Mouse (Mus musculus) embryonic stem cell, embryonic (primary cell): ENCODE measurements around the gene Abraxas1.

ENCODE experiments used
- CTCF ChIA-PET, 4 experiments: fragments of 300-600 bp in 2 of 4; fragments of 350-600 bp in 2 of 4; sonication (Branson Sonifier 250); formaldehyde crosslinking; loops; one replicate each; lab custom pipeline; 2022; ENCODE audit warnings: inconsistent platforms in 2 of 4; lab: Charles Lee
- POLR2A ChIA-PET, 4 experiments: fragments of 300-600 bp in 2 of 4; fragments of 350-600 bp in 2 of 4; sonication (Branson Sonifier 250); formaldehyde crosslinking; loops; one replicate each; lab custom pipeline; 2022; ENCODE audit warnings: antibody characterized with exemption in 4 of 4, inconsistent platforms in 1 of 4; lab: Charles Lee

The Abraxas1 gene

GRCm38 (mm10) chr5:100820483-100821184 lies at the start of gene Abraxas1:
TSS of gene Abraxas1 (minus strand) at chr5:100820965.
- ChIA-PET CTCF (interaction anchor here in 2 of 4 experiments (0.5 to 1.6 kb wide), 5 partner anchors 91 to 495 kb away, joined by 3 to 5 read pairs (median 4); no protein-coding TSS in a partner anchor), POLR2A (interaction anchor here in 3 of 4 experiments (0.6 to 3.0 kb wide), 11 partner anchors 10 to 145 kb away, joined by 3 to 10 read pairs (median 3); partner anchors contain the start of genes Helq (in 2 of the 3), Gpat3 (in 1 of the 3) and Mrps18c (in 1 of the 3))

GRCm38 (mm10) chr5:100869197-100869895 lies 48.6 kb upstream of the Abraxas1 start:
- ChIA-PET CTCF (interaction anchor here in 1 of 4 experiments (0.6 to 1.8 kb wide), 5 partner anchors 13 to 800 kb away, joined by 3 to 7 read pairs (median 3); no protein-coding TSS in a partner anchor), POLR2A (interaction anchor here in 1 of 4 experiments (0.8 to 1.2 kb wide), 2 partner anchors 16 to 440 kb away, joined by 3 read pairs; no protein-coding TSS in a partner anchor)

- ChIA-PET CTCF (no interaction called here), POLR2A (interaction anchor here in 2 of 4 experiments (0.6 to 1.6 kb wide), 3 partner anchors 20 to 447 kb away, joined by 3 read pairs; no protein-coding TSS in a partner anchor)
These were observed 45.4 kb upstream of the Abraxas1 start for GRCm38 (mm10) chr5:100866183-100866582.

GRCm38 (mm10) chr5:100864438-100864837 lies 43.7 kb upstream of the Abraxas1 start:
- ChIA-PET CTCF (interaction anchor here in 1 of 4 experiments (0.9 kb wide), 1 partner anchor 39 kb away, joined by 3 read pairs; no protein-coding TSS in a partner anchor), POLR2A (interaction anchor here in 1 of 4 experiments (1.5 kb wide), 1 partner anchor 19 kb away, joined by 3 read pairs; the partner anchor contains the start of gene Gpat3)

- POLR2A ChIA-PET: interaction anchor here in 2 of 4 experiments (0.7 to 1.2 kb wide), 3 partner anchors 17 to 24 kb away, joined by 3 to 6 read pairs (median 3); partner anchors contain the start of gene Gpat3 (in 1 of the 2)
- CTCF ChIA-PET: interaction anchor here in 1 of 4 experiments (1.3 kb wide), 1 partner anchor 49 kb away, joined by 4 read pairs; no protein-coding TSS in a partner anchor
These were observed 42.3 kb upstream of the Abraxas1 start for GRCm38 (mm10) chr5:100863091-100863490.

- ChIA-PET CTCF (interaction anchor here in 1 of 4 experiments (1.1 kb wide), 1 partner anchor 10 kb away, joined by 3 read pairs; no protein-coding TSS in a partner anchor), POLR2A (interaction anchor here in 2 of 4 experiments (1.0 to 3.1 kb wide), 4 partner anchors 12 to 50 kb away, joined by 3 to 12 read pairs (median 4); partner anchors contain the start of gene Gpat3 (in 2 of the 2))
These were observed 41.0 kb upstream of the Abraxas1 start for GRCm38 (mm10) chr5:100861811-100862210.

- ChIA-PET POLR2A (interaction anchor here in 2 of 4 experiments (1.1 to 3.1 kb wide), 4 partner anchors 13 to 36 kb away, joined by 4 to 12 read pairs (median 6); partner anchors contain the start of gene Gpat3 (in 2 of the 2)), CTCF (interaction anchor here in 2 of 4 experiments (1.1 kb wide), 3 partner anchors 11 to 54 kb away, joined by 3 read pairs; no protein-coding TSS in a partner anchor)
These were observed 40.4 kb upstream of the Abraxas1 start for GRCm38 (mm10) chr5:100861140-100861539.

GRCm38 (mm10) chr5:100860417-100861053 lies 39.8 kb upstream of the Abraxas1 start:
- ChIA-PET CTCF (interaction anchor here in 1 of 4 experiments (1.1 kb wide), 2 partner anchors 32 to 54 kb away, joined by 3 read pairs; no protein-coding TSS in a partner anchor), POLR2A (interaction anchor here in 3 of 4 experiments (0.9 to 3.1 kb wide), 6 partner anchors 12 to 35 kb away, joined by 3 to 12 read pairs (median 4); partner anchors contain the start of gene Gpat3 (in 3 of the 3))

GRCm38 (mm10) chr5:100856552-100856951 lies 35.8 kb upstream of the Abraxas1 start:
- ChIA-PET CTCF (interaction anchor here in 3 of 4 experiments (0.5 to 1.4 kb wide), 3 partner anchors 13 to 1217 kb away, joined by 3 to 8 read pairs (median 4); no protein-coding TSS in a partner anchor), POLR2A (interaction anchor here in 1 of 4 experiments (1.4 to 2.0 kb wide), 2 partner anchors 9 to 11 kb away, joined by 4 to 6 read pairs; partner anchors contain the start of gene Gpat3)

- CTCF ChIA-PET: interaction anchor here in 1 of 4 experiments (1.5 kb wide), 1 partner anchor 58 kb away, joined by 6 read pairs; no protein-coding TSS in a partner anchor
- POLR2A ChIA-PET: no interaction called here
These were observed 33.2 kb upstream of the Abraxas1 start for GRCm38 (mm10) chr5:100853963-100854362.

GRCm38 (mm10) chr5:100847143-100847542 lies 26.4 kb upstream of the Abraxas1 start:
- ChIA-PET POLR2A (interaction anchor here in 2 of 4 experiments (0.7 to 3.8 kb wide), 9 partner anchors 9 to 99 kb away, joined by 3 to 30 read pairs (median 8); partner anchors contain the start of gene Abraxas1 (in 1 of the 2)), CTCF (interaction anchor here in 2 of 4 experiments (0.7 to 2.4 kb wide), 6 partner anchors 8 to 1388 kb away, joined by 3 to 9 read pairs (median 5); no protein-coding TSS in a partner anchor)

- ChIA-PET CTCF (interaction anchor here in 3 of 4 experiments (0.6 to 2.4 kb wide), 11 partner anchors 7 to 1389 kb away, joined by 3 to 9 read pairs (median 4); no protein-coding TSS in a partner anchor), POLR2A (interaction anchor here in 3 of 4 experiments (0.6 to 3.8 kb wide), 17 partner anchors 9 to 888 kb away, joined by 3 to 30 read pairs (median 4); partner anchors contain the start of gene Abraxas1 (in 1 of the 3))
These were observed 25.8 kb upstream of the Abraxas1 start for GRCm38 (mm10) chr5:100846599-100846920.

GRCm38 (mm10) chr5:100845848-100846598 lies 25.3 kb upstream of the Abraxas1 start:
- POLR2A ChIA-PET: interaction anchor here (0.5 to 3.8 kb wide), 30 partner anchors 8 to 888 kb away, joined by 3 to 30 read pairs (median 3); partner anchors contain the start of gene Abraxas1 (in 1 of the 4)
- CTCF ChIA-PET: interaction anchor here (0.6 to 2.4 kb wide), 14 partner anchors 10 to 175 kb away, joined by 3 to 9 read pairs (median 4); no protein-coding TSS in a partner anchor

GRCm38 (mm10) chr5:100845485-100845847 lies 24.7 kb upstream of the Abraxas1 start, which contains the start of gene Gpat3:
TSS of gene Gpat3 (plus strand) at chr5:100845713.
- POLR2A ChIA-PET: interaction anchor here (0.5 to 3.8 kb wide), 26 partner anchors 8 to 67 kb away, joined by 3 to 30 read pairs (median 3); partner anchors contain the start of gene Abraxas1 (in 1 of the 4)
- CTCF ChIA-PET: interaction anchor here (0.6 to 2.4 kb wide), 12 partner anchors 10 to 175 kb away, joined by 3 to 9 read pairs (median 4); no protein-coding TSS in a partner anchor

GRCm38 (mm10) chr5:100844485-100844884 lies 23.7 kb upstream of the Abraxas1 start:
- POLR2A ChIA-PET: interaction anchor here in 3 of 4 experiments (0.5 to 3.8 kb wide), 10 partner anchors 10 to 679 kb away, joined by 3 to 30 read pairs (median 4); partner anchors contain the start of gene Abraxas1 (in 1 of the 3)
- CTCF ChIA-PET: interaction anchor here in 3 of 4 experiments (0.6 to 1.6 kb wide), 3 partner anchors 18 to 176 kb away, joined by 3 read pairs; no protein-coding TSS in a partner anchor
